Mouse (Mus musculus): Measurements from ENCODE around the gene Kmo.

GRCm38 (mm10) chr1:175607838-175608585, 12.2 kb upstream of the Kmo start:
- no peak for TF ChIP-seq CTCF (IDR thresholded peaks at IDR 0.05; ENCODE audit: extremely low read depth, insufficient read depth, insufficient read length, insufficient replicate concordance)
- no peak for TF ChIP-seq POLR2A (IDR thresholded peaks at IDR 0.05; ENCODE audit: low read depth, low read length)

Measured in spleen, adult 2 months (tissue).